Mouse (Mus musculus) limb, embryonic 10.5 days (tissue): ENCODE data around the gene Sigmar1. TPM values are rescaled to one million over a fixed set of nuclear protein-coding genes. Genes with fewer than 3 reads are reported as not detected.

Source experiments
- DNase-seq: peaks from one replicate; pipeline ENCODE4 v3.0.0-alpha.2; 2017; ENCODE audit warnings: low spot score
- H3K27ac ChIP-seq: fragments of 300-500 bp; sonication (generic); 2 replicates; pipeline ENCODE4 v1.5.1; 2016; ENCODE audit warnings: mild to moderate bottlenecking
- H3K27me3 ChIP-seq: fragments of 300-500 bp; sonication (generic); 2 replicates; pipeline ENCODE4 v1.6.1; 2016; ENCODE audit warnings: low read depth, mild to moderate bottlenecking; ENCODE audit not compliant: poor library complexity, severe bottlenecking
- H3K36me3 ChIP-seq: fragments of 300-500 bp; sonication (generic); 2 replicates; pipeline ENCODE4 v1.6.1; 2016; ENCODE audit warnings: mild to moderate bottlenecking, moderate library complexity
- H3K4me1 ChIP-seq: fragments of 300-500 bp; sonication (generic); 2 replicates; pipeline ENCODE4 v1.6.1; 2016
- H3K4me3 ChIP-seq: fragments of 300-500 bp; sonication (generic); 2 replicates; pipeline ENCODE4 v1.5.1; 2016; ENCODE audit warnings: mild to moderate bottlenecking, moderate library complexity
- H3K9me3 ChIP-seq: fragments of 300-500 bp; sonication (generic); replicated peaks from 2 replicates; pipeline ENCODE4 v1.6.1; 2016; ENCODE audit warnings: mild to moderate bottlenecking
- WGBS: fragments of 180-500 bp; shearing (Covaris S2); methylation state at CpG from one replicate; pipeline ENCODE4 v1.1.7; 2016; 5-methylcytosine and 5-hydroxymethylcytosine counted together
- polyA plus RNA-seq: library from polyadenylated mRNA; unstranded; fragments of >200 nt; fragmentation: Nextera tagmentation; extraction: Ambion mirVana; gene quantifications from 2 replicates; pipeline ENCODE4 v1.2.1, GENCODE M21; 2016

The Sigmar1 gene
- polyA plus RNA-seq, 1 experiment from 2014 or later: 83.7 TPM

DNA sequence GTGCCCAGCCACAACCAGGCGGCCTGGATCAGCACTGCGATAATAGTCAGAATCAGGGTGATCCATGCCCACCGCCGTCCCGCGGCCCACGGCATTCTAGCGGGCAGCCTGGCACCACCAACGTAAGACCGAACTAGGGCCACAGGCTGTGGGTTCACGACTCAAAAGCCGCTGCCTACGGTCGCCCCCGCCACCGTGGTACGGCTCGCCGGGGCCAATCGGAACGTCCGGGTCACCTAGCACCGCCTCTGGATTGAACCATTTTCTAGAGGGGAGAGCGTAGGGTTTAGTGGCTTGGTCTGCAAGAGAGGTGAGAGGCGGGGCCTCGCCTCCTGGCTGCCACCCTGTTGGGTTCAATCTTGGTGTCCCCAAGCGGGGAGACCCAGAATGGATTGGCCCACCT, 14.8 kb downstream of the Sigmar1 start:
- Histone ChIP-seq H3K4me3 (peak overlapping the region; percentile 75), H3K4me1 (peaks cover 39% of the 10 kb centered on the region), H3K36me3 (peaks cover 16% of the 10 kb centered on the region), H3K27ac (peak overlapping the region; percentile 88), H3K9me3 (peaks cover 4% of the 10 kb centered on the region; the same call in 1 of the 2 replicates), H3K27me3 (no peaks in the 10 kb centered on the region)
- peak; percentile 92 for DNase-seq
- under 1% methylated on average over 27 of the region's 27 CpGs for WGBS

DNA sequence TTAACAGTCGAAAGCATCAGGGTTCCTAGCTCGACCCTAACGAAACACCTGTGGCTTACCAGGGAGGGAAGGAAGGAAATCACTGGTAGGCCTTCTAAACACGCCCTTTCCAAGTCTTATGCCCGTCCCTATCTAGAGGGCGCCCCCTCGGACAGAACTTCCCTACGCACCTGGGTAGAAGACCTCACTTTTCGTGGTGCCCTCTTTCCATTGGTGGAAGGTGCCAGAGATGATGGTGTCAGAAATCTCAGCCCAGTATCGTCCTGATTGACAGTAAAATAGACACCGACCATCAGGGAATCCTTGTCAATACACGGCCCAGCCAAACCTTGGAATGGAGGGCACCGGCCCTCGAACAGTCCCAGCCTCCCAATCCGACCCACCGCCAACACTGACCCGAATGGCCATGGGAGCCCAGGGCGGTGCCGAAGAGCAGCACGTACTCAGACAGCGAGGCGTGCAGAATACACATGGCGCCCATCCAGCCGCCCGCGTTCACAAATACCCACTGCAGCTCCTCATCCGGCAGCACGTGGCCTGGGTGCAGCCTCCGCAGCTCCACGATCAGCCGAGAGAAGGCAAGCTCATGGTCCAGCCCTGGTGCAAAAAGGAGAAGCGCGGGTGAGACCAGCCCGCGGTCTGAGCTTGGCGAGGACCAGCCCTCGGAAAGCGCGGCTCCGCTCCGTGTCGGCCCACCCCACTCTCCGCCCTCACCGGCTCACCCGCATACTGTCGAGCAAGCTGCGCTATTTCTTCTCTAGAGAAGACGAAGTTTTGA, 15.4 kb downstream of the Sigmar1 start:
- Histone ChIP-seq H3K36me3 (peaks cover 16% of the 10 kb centered on the region), H3K9me3 (no peaks in the 10 kb centered on the region; the same call in 1 of the 2 replicates), H3K27me3 (no peaks in the 10 kb centered on the region), H3K4me1 (peaks cover 39% of the 10 kb centered on the region), H3K4me3 (peak overlapping the region; percentile 75), H3K27ac (peak overlapping the region; percentile 88)
- no peak for DNase-seq
- 1% methylated on average over 48 of the region's 48 CpGs for WGBS

DNA sequence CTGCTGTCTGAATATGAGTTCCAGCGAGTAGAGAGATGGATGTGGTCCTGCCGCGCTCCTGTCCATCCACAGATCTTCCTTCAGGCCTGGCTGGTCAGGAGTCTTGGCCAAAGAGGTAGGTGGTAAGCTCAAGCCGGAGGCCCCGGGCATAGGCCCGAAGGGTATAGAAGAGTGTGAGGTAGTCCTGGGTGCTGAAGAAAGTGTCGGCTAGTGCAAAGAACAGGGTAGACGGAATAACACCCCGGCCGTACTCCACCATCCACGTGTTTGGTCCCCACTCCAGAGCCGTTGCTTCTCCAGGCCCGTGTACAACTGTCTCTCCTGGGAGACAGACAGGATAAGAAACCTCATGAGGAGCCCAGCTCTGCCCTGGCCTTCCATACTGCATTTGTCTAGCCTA, 16.7 kb downstream of the Sigmar1 start:
- peaks cover 7% of the 10 kb centered on the region; the same call in 1 of the 2 replicates for H3K27me3 ChIP-seq
- no peaks in the 10 kb centered on the region; the same call in 1 of the 2 replicates for H3K9me3 ChIP-seq
- DNase-seq: no peak
- WGBS: 95% methylated on average over 13 of the region's 13 CpGs
- peaks cover 39% of the 10 kb centered on the region for H3K4me1 ChIP-seq
- no peak overlapping the region for H3K27ac ChIP-seq
- peaks cover 16% of the 10 kb centered on the region for H3K36me3 ChIP-seq
- no peak overlapping the region for H3K4me3 ChIP-seq

DNA sequence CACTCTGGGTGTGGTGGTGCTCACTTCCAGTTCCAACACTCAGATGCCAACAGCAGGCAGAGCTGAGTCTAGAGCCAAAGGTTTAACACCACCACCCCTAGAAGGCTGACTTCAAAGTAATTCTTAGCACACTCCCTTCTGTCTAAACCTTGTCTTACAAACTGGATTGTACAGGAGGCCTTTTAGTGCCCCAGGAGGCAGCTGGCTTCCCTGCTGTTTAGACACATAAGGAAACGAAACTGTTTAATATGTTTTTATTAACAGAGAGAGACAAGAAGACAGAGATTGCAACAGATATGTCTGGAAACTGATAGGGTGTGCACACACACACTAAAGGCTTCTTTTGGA, 17.7 kb downstream of the Sigmar1 start:
- H3K4me1 ChIP-seq: peaks cover 39% of the 10 kb centered on the region
- no peaks in the 10 kb centered on the region; the same call in 1 of the 2 replicates for H3K9me3 ChIP-seq
- H3K4me3 ChIP-seq: no peak overlapping the region
- no peak overlapping the region for H3K27ac ChIP-seq
- H3K27me3 ChIP-seq: peaks cover 16% of the 10 kb centered on the region
- no peak for DNase-seq
- 73% methylated on average over 1 of the region's 1 CpGs for WGBS
- H3K36me3 ChIP-seq: peaks cover 16% of the 10 kb centered on the region

DNA sequence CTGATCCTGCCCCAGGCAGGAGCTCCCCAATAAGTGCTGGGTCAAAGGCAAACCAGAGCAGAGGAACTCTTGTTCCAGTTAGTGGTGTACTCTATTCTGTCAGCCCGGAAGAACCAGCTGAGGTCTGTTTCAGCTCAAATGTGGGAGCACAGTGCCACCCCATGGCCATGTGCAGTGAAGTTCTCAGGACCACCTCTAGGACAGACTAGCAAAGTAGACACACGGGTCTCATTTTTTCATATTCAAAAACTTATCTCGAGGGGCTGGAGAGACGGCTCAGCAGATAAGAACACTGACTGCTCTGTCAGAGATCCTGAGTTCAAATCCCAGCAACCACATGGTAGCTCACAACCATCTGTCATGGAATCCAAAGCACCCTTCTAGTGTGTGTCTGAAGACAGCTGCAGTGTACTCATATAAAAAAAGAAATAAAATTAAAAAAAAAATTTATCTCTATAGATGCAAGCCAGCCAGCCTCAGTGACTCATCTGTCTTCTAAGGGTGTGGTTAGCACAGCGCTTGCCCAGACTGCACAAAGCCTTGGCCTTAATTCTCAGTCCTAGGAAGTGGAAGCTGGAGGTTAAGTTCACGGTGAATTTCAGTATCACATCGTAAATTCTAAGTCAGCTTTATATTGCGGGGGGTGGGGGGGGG, 18.2 kb downstream of the Sigmar1 start:
- Histone ChIP-seq H3K4me3 (no peak overlapping the region), H3K36me3 (peaks cover 16% of the 10 kb centered on the region), H3K27me3 (peaks cover 21% of the 10 kb centered on the region), H3K27ac (no peak overlapping the region), H3K9me3 (no peaks in the 10 kb centered on the region; the same call in 1 of the 2 replicates), H3K4me1 (peaks cover 39% of the 10 kb centered on the region)
- DNase-seq: peak; percentile 78
- WGBS: 39% methylated on average over 8 of the region's 8 CpGs

DNA sequence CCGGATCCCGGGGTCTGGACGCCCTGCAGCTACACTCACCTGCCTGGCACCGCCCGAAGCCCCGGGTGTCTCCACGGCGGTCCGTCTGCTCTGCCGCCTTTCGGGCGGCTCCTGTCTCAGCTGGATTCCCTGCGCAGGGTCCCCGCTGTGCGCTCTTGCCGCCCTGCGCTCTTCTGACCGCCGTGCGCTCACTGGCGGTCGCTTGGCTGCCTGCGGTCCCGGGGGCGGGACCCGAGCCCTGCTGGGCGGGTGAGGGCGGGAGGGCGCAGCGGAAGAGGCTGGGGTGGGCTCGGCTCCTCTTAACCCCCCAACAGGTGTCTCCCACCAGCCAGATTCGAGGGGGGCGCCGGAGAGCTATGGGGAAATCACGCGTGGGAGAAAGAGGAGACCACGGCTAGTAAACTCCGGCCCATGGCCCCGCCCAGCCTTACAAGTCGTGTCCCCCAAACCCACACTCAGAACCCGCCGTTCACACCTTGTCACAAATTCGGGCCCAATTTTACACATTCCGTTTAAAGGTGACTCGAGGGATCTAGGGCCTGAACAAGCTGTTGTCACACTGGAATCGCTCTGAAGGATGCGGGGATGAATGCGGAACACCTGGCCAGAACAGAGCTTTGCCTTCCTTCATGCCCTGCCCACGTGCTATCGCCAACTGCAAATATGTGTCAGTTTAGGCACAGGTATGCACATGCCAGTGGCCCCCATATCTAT, 24.7 kb downstream of the Sigmar1 start, which contains the start of gene Arid3c:
Gene Arid3c, minus strand, starts transcription at position 91 of the 714 bp plus-strand sequence.
- H3K4me3 ChIP-seq: peak within 1 kb of the TSS; percentile 53
- DNase-seq: peak; percentile 56
- H3K9me3 ChIP-seq: no peaks in the 10 kb centered on the region; the same call in 1 of the 2 replicates
- no peaks in the 10 kb centered on the region for H3K36me3 ChIP-seq
- WGBS: 3% methylated on average over 50 of the region's 50 CpGs
- no peak within 1 kb of the TSS for H3K27ac ChIP-seq
- peaks cover 22% of the 10 kb centered on the region for H3K4me1 ChIP-seq
- H3K27me3 ChIP-seq: peaks cover 87% of the 10 kb centered on the region

DNA sequence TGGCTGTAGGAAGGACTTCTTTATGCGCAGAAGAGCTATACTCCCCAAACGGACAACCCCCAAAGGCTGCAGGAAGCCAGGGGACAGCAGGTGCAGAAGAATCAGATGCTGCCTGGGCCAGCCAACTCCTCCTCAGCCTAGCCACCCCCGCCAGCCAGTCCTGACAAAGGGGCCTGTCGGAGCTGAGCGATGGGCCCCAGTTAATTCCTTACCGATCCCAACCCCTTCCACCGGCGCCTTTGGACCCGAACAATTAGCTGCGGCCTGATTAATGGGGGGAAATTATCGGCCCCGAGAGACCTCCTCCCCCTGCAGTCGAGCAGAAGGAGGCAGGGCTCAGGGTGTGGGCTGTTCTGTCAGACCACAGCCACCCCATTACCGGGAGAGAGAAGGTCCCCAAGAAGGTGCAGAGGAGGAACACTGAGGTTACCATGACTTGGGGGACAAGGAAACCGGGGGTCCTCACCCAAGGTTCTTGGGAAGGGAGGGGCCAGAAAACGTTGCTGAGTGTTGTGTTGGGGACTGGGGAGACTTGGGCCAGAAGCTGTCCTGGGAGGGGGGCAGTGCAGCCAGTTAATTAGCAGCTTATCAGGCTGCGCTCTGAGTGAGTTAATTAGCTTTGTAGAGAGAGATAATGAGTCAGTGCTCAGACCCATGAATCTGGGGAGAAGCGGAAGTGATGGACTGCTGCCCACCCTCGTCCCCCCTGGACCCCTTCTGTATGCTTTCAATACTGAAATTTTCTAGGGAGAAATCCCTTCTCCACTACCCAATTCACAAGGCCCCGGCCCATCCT, 28.9 kb downstream of the Sigmar1 start:
- no peaks in the 10 kb centered on the region for H3K36me3 ChIP-seq
- no peak overlapping the region for H3K27ac ChIP-seq
- no peak overlapping the region for H3K4me3 ChIP-seq
- 18% methylated on average over 20 of the region's 20 CpGs for WGBS
- H3K9me3 ChIP-seq: no peaks in the 10 kb centered on the region
- H3K4me1 ChIP-seq: peaks cover 37% of the 10 kb centered on the region
- peaks cover 88% of the 10 kb centered on the region for H3K27me3 ChIP-seq
- DNase-seq: peak; percentile 33

DNA sequence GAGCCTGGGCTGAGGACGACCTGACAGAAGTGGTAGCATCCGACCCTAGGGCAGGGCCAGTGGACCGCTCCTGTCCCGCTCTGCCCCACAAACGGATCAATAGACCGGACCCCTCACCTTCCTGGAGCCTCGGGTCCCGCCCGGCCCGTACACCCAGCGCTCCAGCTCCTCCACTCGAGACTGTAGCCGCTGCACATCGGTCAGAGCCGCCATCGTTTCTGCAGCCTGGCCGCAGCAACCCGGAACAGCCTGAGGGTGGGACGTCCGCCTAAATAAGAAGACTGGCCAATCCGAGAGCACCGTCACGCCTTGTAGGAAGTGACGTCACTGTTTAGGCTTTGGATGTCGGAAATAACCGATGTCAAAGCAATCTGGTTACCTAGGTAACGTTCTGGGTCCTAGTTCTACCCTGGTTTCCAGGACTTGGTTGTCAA, 33.0 kb downstream of the Sigmar1 start, which contains the start of gene Dctn3:
Gene Dctn3, minus strand, starts transcription at position 253 of the 434 bp plus-strand sequence.
- peaks cover 22% of the 10 kb centered on the region for H3K36me3 ChIP-seq
- H3K27me3 ChIP-seq: peaks cover 47% of the 10 kb centered on the region
- under 1% methylated on average over 27 of the region's 27 CpGs for WGBS
- DNase-seq: peak; percentile 86
- H3K27ac ChIP-seq: peak within 1 kb of the TSS; percentile 86
- no peaks in the 10 kb centered on the region for H3K9me3 ChIP-seq
- peak within 1 kb of the TSS; percentile 93 for H3K4me3 ChIP-seq
- peaks cover 30% of the 10 kb centered on the region for H3K4me1 ChIP-seq

DNA sequence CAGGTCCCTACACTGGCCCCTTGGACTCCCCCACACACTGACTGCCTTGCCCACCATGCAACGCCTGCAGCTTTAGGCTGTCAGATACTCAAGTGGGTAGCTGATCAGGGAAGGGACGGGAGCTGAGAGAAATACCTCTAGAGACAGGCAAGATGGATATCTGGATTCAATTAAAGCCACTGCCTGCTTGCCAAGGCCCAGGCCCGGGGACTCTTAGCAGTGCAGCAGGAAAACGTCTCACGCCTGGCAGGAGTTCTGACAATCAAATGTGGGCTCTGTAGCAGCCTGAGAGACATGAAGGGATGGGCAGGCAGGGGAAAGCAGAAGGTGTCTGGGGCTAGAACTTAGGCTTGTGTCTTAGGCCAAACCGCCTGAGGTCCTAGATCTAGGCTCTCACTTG, 39.1 kb downstream of the Sigmar1 start:
- H3K27ac ChIP-seq: peak overlapping the region; percentile 7
- 0 out of 2 replicates have a peak, but pooled peaks cover 5% of the 10 kb centered on the region for H3K27me3 ChIP-seq

DNA sequence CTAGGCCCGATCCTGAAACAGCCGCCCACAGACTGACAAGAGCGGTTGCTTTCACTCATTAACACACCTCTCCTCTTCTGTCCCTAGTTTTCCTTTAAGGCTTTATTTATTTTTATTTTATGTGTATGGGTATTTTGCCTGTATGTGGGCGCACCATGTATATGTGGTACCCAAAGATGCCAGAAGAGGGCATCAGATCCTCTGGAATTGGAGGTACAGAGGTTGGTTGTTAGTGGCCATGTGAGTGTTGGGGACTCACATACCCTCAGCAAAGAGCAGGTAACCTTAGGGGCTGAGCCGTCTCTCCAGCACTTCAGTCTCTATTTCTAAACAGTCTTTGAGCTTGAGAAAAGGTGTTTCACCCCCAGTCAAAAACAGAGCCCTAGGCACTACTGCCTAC, 40.4 kb downstream of the Sigmar1 start:
- no peak for DNase-seq
- H3K27ac ChIP-seq: no peak overlapping the region
- no peak overlapping the region for H3K4me3 ChIP-seq
- H3K27me3 ChIP-seq: 0 out of 2 replicates have a peak, but pooled peaks cover 5% of the 10 kb centered on the region
- H3K4me1 ChIP-seq: peaks cover 46% of the 10 kb centered on the region
- WGBS: 84% methylated on average over 5 of the region's 5 CpGs
- peaks cover 60% of the 10 kb centered on the region for H3K36me3 ChIP-seq
- no peaks in the 10 kb centered on the region for H3K9me3 ChIP-seq

More for the DNA sequence above, 39.1 kb downstream of the Sigmar1 start:
- Histone ChIP-seq H3K4me3 (no peak overlapping the region), H3K4me1 (peaks cover 44% of the 10 kb centered on the region), H3K9me3 (no peaks in the 10 kb centered on the region), H3K36me3 (peaks cover 47% of the 10 kb centered on the region)
- 31% methylated on average over 6 of the region's 6 CpGs for WGBS
- DNase-seq: no peak

DNA sequence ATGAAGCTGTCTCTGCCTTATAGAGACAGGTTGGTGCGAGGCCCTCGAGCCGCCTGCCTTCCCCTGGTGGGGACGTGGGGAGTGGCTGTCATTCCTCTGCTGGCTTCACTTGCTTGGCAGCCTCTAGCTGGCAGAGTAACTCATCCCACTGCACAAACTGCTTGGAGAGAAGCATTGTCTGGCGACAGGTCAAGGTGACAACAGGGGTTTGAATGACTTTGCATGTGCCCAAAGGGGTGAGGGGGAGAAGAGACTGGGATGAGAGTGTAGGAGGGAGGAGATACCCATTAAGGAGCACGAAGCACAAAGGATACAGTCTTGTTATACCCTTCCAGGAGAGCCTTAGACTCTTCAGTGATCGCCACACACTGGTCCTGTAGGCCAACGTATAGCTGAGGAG, 40.9 kb downstream of the Sigmar1 start:
- H3K36me3 ChIP-seq: peaks cover 62% of the 10 kb centered on the region
- WGBS: 77% methylated on average over 8 of the region's 8 CpGs
- no peaks in the 10 kb centered on the region for H3K9me3 ChIP-seq
- 0 out of 2 replicates have a peak, but pooled peaks cover 5% of the 10 kb centered on the region for H3K27me3 ChIP-seq
- H3K4me1 ChIP-seq: peaks cover 46% of the 10 kb centered on the region
- no peak overlapping the region for H3K27ac ChIP-seq
- H3K4me3 ChIP-seq: no peak overlapping the region
- no peak for DNase-seq

DNA sequence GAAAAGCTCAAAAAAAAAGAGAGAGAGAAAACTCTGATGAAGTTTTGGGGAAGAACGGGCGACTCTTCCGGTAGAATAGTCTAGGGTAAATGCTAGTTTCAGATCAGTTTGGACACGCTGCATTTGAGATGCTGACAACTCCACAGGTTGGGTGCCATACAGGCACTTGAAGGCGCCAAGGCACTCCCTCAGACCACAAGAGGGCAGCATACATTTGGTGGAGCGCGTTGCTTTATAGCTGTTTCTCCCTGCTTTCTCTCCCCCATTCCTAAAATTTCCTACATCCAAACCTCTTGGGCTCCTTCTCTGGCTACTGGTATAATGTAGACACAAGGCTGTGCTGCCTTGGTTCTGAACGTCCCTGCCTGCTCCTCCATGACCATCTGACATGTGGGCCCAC, 41.7 kb downstream of the Sigmar1 start:
- 0 out of 2 replicates have a peak, but pooled peaks cover 5% of the 10 kb centered on the region for H3K27me3 ChIP-seq
- H3K4me1 ChIP-seq: peaks cover 46% of the 10 kb centered on the region
- H3K36me3 ChIP-seq: peaks cover 55% of the 10 kb centered on the region
- 17% methylated on average over 8 of the region's 8 CpGs for WGBS
- H3K4me3 ChIP-seq: peak overlapping the region; percentile 79; the same call in 1 of the 2 replicates
- H3K27ac ChIP-seq: no peak overlapping the region
- no peaks in the 10 kb centered on the region for H3K9me3 ChIP-seq
- DNase-seq: peak; percentile 67
